22 mouse cellular contexts compared by ENCODE assay signal in the genomic region with DNA sequence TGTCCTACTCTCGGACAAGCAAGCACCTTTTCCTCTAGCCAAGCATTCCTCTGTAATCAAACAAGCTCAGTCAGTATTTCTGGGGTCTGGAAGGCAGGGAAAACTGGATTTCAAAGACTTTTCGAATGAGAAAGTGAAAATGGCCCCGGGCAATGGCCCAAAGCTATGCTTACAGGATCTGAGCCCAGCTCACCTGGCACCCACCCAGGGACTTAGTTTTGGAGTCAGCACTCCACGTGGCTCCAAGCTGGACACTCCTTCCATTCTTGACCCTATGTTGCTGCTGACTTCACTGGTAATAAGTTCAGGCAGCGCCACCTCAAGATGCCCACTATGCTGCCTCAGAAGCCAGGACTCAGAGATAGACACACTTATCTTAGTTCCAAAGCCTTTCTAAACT. TPM values are rescaled to one million over a fixed set of nuclear protein-coding genes. Genes with fewer than 3 reads are reported as not detected.
DNase-seq lines count a peak whose midpoint lies in the region; TF ChIP-seq lines count a peak whose summit lies in the region.
"Had no signal": no experiment of that assay in that cellular context is flagged by ENCODE, and none has a peak within 500 bp of the region (broad histone marks: within the 10 kb centered on the region; RNA-seq: fewer than 3 reads in every experiment).

No protein-coding gene starts in this region.

- no peak for TF ChIP-seq CTCF in gastrocnemius, adult 2 months (IDR thresholded peaks at IDR 0.05)
- no peak for TF ChIP-seq CTCF in lung, adult 2 months (IDR thresholded peaks at IDR 0.05; ENCODE audit: insufficient read depth, low read length)

- DNase-seq in gastrocnemius, adult 2 months = peak; percentile 48
- DNase-seq in gastrocnemius, adult 18-20 months (ENCODE audit: low spot score) = no peak
- peak; percentile 70 to 78 for DNase-seq in lung, adult 18-20 months
- DNase-seq in lung, adult 2 months = no peak
- DNase-seq in ZHBTc4 (ENCODE audit: low read depth, low spot score) = peak; percentile 19
- DNase-seq in lung, postnatal 4 days = peak; percentile 34 to 42
- DNase-seq in cerebellum, adult 18-20 months = no peak
- DNase-seq: heart, adult 2 months; kidney, adult 9 months; layer of hippocampus, postnatal 36 days; spleen, adult 18-20 months; thymus, postnatal 36 days had no signal

- no peak overlapping the region for H3K4me3 ChIP-seq in gastrocnemius, adult 2 months
- H3K4me3 ChIP-seq in lung, adult 2 months (replicated peaks; ENCODE audit: extremely low read depth, low read depth, low read length) = no peak overlapping the region
- H3K4me3 ChIP-seq: forebrain, embryonic 10.5 days; heart, adult 2 months; neural tube, embryonic 13.5 days; stomach, embryonic 15.5 days had no signal

- no peak for TF ChIP-seq POLR2A in lung, adult 2 months (IDR thresholded peaks at IDR 0.05; ENCODE audit: borderline replicate concordance, extremely low read depth, low read depth, low read length)

- WGBS in lung, adult 2 months = 52% methylated on average over 5 of the region's 5 CpGs

- no peak overlapping the region for H3K27ac ChIP-seq in gastrocnemius, adult 2 months
- H3K27ac ChIP-seq: forebrain, embryonic 10.5 days; heart, adult 2 months; liver, embryonic 14.5 days; neural tube, embryonic 13.5 days; stomach, embryonic 15.5 days had no signal

- intact Hi-C loops in gastrocnemius, adult 2 months (cut with DNase I) = no loop called here

- peaks cover 6% of the 10 kb centered on the region for H3K4me1 ChIP-seq in lung, adult 2 months (ENCODE audit: control insufficient read depth, insufficient read depth, low read length)
- H3K4me1 ChIP-seq: forebrain, embryonic 10.5 days; neural tube, embryonic 13.5 days; stomach, embryonic 15.5 days had no signal

RNA-seq across cellular contexts. Expression of a gene that starts 33.6 kb away (rescaled TPM):
- under 1 TPM in 1 of 2 experiments, not detected in 1; 0.14 TPM for total RNA-seq in gastrocnemius, adult 2 months (2021)
- total RNA-seq in gastrocnemius, adult 18-20 months (2021) = not detected
- polyA plus RNA-seq in lung, adult 2 months (2012; rRNA removed) = 0.71 and 1.3 TPM in 2 replicates
- total RNA-seq: layer of hippocampus, postnatal 36 days; left cerebral cortex, postnatal 36 days; megakaryocyte progenitor cell, adult 5-6 weeks had no signal
- polyA plus RNA-seq: cortical plate, adult 2 months; forebrain, embryonic 10.5 days; hindbrain, embryonic 16.5 days; liver, embryonic 14.5 days; neural tube, embryonic 13.5 days had no signal

RNA-seq across cellular contexts. Expression of a gene that starts 35.3 kb away (rescaled TPM):
- under 1 TPM; 0.20 to 0.43 TPM for total RNA-seq in gastrocnemius, adult 2 months (2021)
- total RNA-seq in gastrocnemius, adult 18-20 months (2021) = under 1 TPM; 0.09 to 0.24 TPM
- polyA plus RNA-seq in lung, adult 2 months (2012; rRNA removed) = 25.6 and 35.4 TPM in 2 replicates

RNA-seq across cellular contexts. Expression of a gene that starts 38.0 kb away (rescaled TPM):
- total RNA-seq in gastrocnemius, adult 2 months (2021) = 10 to 100 TPM; 11.6 to 15.5 TPM
- total RNA-seq in gastrocnemius, adult 18-20 months (2021) = 10 to 100 TPM in 1 of 2 experiments, 1 to 10 TPM in 1; 9.7 to 12.8 TPM
- 16.7 and 23.7 TPM in 2 replicates for polyA plus RNA-seq in lung, adult 2 months (2012; rRNA removed)

RNA-seq across cellular contexts. Expression of a gene that starts 49.9 kb away (rescaled TPM):
- 1 to 10 TPM; 3.7 to 4.1 TPM for total RNA-seq in gastrocnemius, adult 2 months (2021)
- 1 to 10 TPM; 2.9 to 3.5 TPM for total RNA-seq in gastrocnemius, adult 18-20 months (2021)
- 2.2 and 3.1 TPM in 2 replicates for polyA plus RNA-seq in lung, adult 2 months (2012; rRNA removed)

RNA-seq across cellular contexts. Expression of a gene that starts 51.5 kb away (rescaled TPM):
- under 1 TPM in 1 of 2 experiments, not detected in 1; 0.14 TPM for total RNA-seq in gastrocnemius, adult 2 months (2021)
- total RNA-seq in gastrocnemius, adult 18-20 months (2021) = not detected
- polyA plus RNA-seq in lung, adult 2 months (2012; rRNA removed) = 0.10 TPM in 1 of 2 replicates, not detected in the other
- total RNA-seq: heart, postnatal 14 days; layer of hippocampus, postnatal 36 days; left cerebral cortex, postnatal 36 days; megakaryocyte progenitor cell, adult 5-6 weeks had no signal
- polyA plus RNA-seq: embryonic facial prominence, embryonic 14.5 days; forebrain, embryonic 10.5 days; hindbrain, embryonic 16.5 days; liver, embryonic 14.5 days; neural tube, embryonic 13.5 days; stomach, embryonic 15.5 days had no signal

Comparison
In these comparisons a context has a peak if more than half of its experiments do, and no peak if none do; other contexts are left out.
1. DNase-seq: peak in gastrocnemius, adult 2 months (single experiment), lung, adult 18-20 months (2 of 2), ZHBTc4 (single experiment) and lung, postnatal 4 days (2 of 2); none in gastrocnemius, adult 18-20 months (single experiment), lung, adult 2 months (single experiment) and cerebellum, adult 18-20 months (0 of 2).